Mouse (Mus musculus) layer of hippocampus, postnatal 10 days (tissue): ENCODE results near the gene H2afv. TPM values are rescaled to one million over a fixed set of nuclear protein-coding genes. Genes with fewer than 3 reads are reported as not detected.
"Not testable (repeated sequence)": the region's sequence is repeated elsewhere in the genome, so short reads cannot be mapped to it uniquely, and the experiment has no call there.

Source experiments
- DNase-seq, 2 experiments: peaks; one replicate each; pipeline ENCODE4 v3.0.0; 2021; ENCODE audit warnings: low spot score in 2 of 2
- total RNA-seq, 2 experiments: library from RNA; stranded (reverse); gene quantifications; 2 replicates each; pipeline ENCODE4 v1.2.3; 2021

The H2afv gene
- total RNA-seq, 2 experiments from 2014 or later, result 48.5 to 53.6 TPM

- DNase-seq, result no peak
Observed at GRCm38 (mm10) chr11:6471493-6471892, 27.2 kb upstream of the H2afv start.

GRCm38 (mm10) chr11:6471054-6471453, 26.8 kb upstream of the H2afv start:
- DNase-seq, result no peak

- DNase-seq, result no peak
Observed at GRCm38 (mm10) chr11:6468541-6468940, 24.3 kb upstream of the H2afv start.

- DNase-seq, result peak; percentile 56 to 67
Observed at GRCm38 (mm10) chr11:6465122-6465521, 20.9 kb upstream of the H2afv start.

- DNase-seq, result no peak
Observed at GRCm38 (mm10) chr11:6463159-6463837, 19.1 kb upstream of the H2afv start.

GRCm38 (mm10) chr11:6456083-6456482, 11.8 kb upstream of the H2afv start:
- no peak for DNase-seq

- not testable (repeated sequence) for DNase-seq
Observed at GRCm38 (mm10) chr11:6448155-6448554, 3.9 kb upstream of the H2afv start.

- DNase-seq, result no peak
Observed at GRCm38 (mm10) chr11:6447493-6447892, 3.2 kb upstream of the H2afv start.

GRCm38 (mm10) chr11:6445951-6446350, 1.7 kb upstream of the H2afv start:
- DNase-seq, result no peak

GRCm38 (mm10) chr11:6445441-6445840, 1.2 kb upstream of the H2afv start:
- DNase-seq, result no peak

GRCm38 (mm10) chr11:6443727-6444076, 541 bp downstream of the H2afv start:
- DNase-seq, result no peak

- DNase-seq, result no peak
Observed at GRCm38 (mm10) chr11:6443102-6443501, 1.1 kb downstream of the H2afv start.

GRCm38 (mm10) chr11:6442566-6442965, 1.7 kb downstream of the H2afv start:
- no peak for DNase-seq

- no peak for DNase-seq
Observed at GRCm38 (mm10) chr11:6440171-6440570, 4.1 kb downstream of the H2afv start.

GRCm38 (mm10) chr11:6437667-6438066, 6.6 kb downstream of the H2afv start:
- no peak for DNase-seq

- DNase-seq, result peak; percentile 36 to 58
Observed at GRCm38 (mm10) chr11:6436442-6436841, 7.8 kb downstream of the H2afv start.

- no peak for DNase-seq
Observed at GRCm38 (mm10) chr11:6430186-6430585, 14.1 kb downstream of the H2afv start.

GRCm38 (mm10) chr11:6420722-6421350, 23.4 kb downstream of the H2afv start:
- no peak for DNase-seq

- DNase-seq, result no peak
Observed at GRCm38 (mm10) chr11:6420283-6420703, 23.9 kb downstream of the H2afv start.

- not testable (repeated sequence) for DNase-seq
Observed at GRCm38 (mm10) chr11:6419156-6419555, 25.1 kb downstream of the H2afv start.

- DNase-seq, result no peak
Observed at GRCm38 (mm10) chr11:6418751-6419150, 25.5 kb downstream of the H2afv start.

- DNase-seq, result no peak
Observed at GRCm38 (mm10) chr11:6417490-6417889, 26.8 kb downstream of the H2afv start.

- DNase-seq, result no peak
Observed at GRCm38 (mm10) chr11:6417069-6417468, 27.2 kb downstream of the H2afv start.
